In genomic region chr6:85224442-85224891, GRCm38 (mm10) we compare ENCODE assay signal across 13 mouse cellular contexts. TPM values are rescaled to one million over a fixed set of nuclear protein-coding genes. Genes with fewer than 3 reads are reported as not detected.
DNase-seq lines count a peak whose midpoint lies in the region; ATAC-seq and TF ChIP-seq lines count a peak whose summit lies in the region.
"Had no signal": no experiment of that assay in that cellular context is flagged by ENCODE, and none has a peak within 500 bp of the region (broad histone marks: within the 10 kb centered on the region; RNA-seq: fewer than 3 reads in every experiment).

No protein-coding gene starts in this region.

- peak; percentile 61; the same call in 1 of the 2 replicates for TF ChIP-seq EP300 in ES-Bruce4 (IDR thresholded peaks at IDR 0.05; ENCODE audit: insufficient read depth, low read depth, low read length)

- WGBS in intestine, embryonic 16.5 days, result 65% methylated on average over 15 of the region's 15 CpGs

- no peaks in the 10 kb centered on the region for H3K9me3 ChIP-seq in ES-Bruce4 (replicated peaks; ENCODE audit: control insufficient read depth, insufficient read depth, low read length, poor library complexity, severe bottlenecking)
- H3K9me3 ChIP-seq in intestine, embryonic 16.5 days (ENCODE audit: control insufficient read depth, low read length), result no peaks in the 10 kb centered on the region
- H3K9me3 ChIP-seq: limb, embryonic 12.5 days had no signal

- no peak overlapping the region for H3K4me2 ChIP-seq in intestine, embryonic 16.5 days (ENCODE audit: low read depth, low read length)
- H3K4me2 ChIP-seq: limb, embryonic 12.5 days had no signal

- no peak overlapping the region for H3K4me3 ChIP-seq in ES-Bruce4 (ENCODE audit: low read depth, low read length)
- H3K4me3 ChIP-seq in intestine, embryonic 16.5 days (ENCODE audit: low read length), result no peak overlapping the region
- H3K4me3 ChIP-seq: heart, adult 2 months; limb, embryonic 12.5 days had no signal

- no peak for TF ChIP-seq CTCF in ES-Bruce4 (IDR thresholded peaks at IDR 0.05; ENCODE audit: low read depth, low read length)

- H3K4me1 ChIP-seq in ES-Bruce4 (ENCODE audit: control insufficient read depth, insufficient read depth, low read length), result peaks cover 4% of the 10 kb centered on the region
- H3K4me1 ChIP-seq in intestine, embryonic 16.5 days (ENCODE audit: control insufficient read depth, insufficient read depth, low read length), result no peaks in the 10 kb centered on the region

- peak; percentile 76 for DNase-seq in adrenal gland, postnatal 14 days
- no peak for DNase-seq in adrenal gland, adult 8-10 months
- DNase-seq in cerebellum, adult 8-10 months, result peak; percentile 50
- DNase-seq in kidney, adult 8-10 months, result peak; percentile 68 to 69
- no peak for DNase-seq in heart, postnatal 4 days
- no peak for DNase-seq in heart, postnatal 14 days

- no peak for ATAC-seq in intestine, embryonic 16.5 days
- ATAC-seq: lung, postnatal 0 days; Patski had no signal

- no peaks in the 10 kb centered on the region for H3K36me3 ChIP-seq in ES-Bruce4 (ENCODE audit: control insufficient read depth, insufficient read depth, low read length, poor library complexity, severe bottlenecking)
- H3K36me3 ChIP-seq in intestine, embryonic 16.5 days (ENCODE audit: control insufficient read depth, insufficient read depth, low read length), result no peaks in the 10 kb centered on the region
- H3K36me3 ChIP-seq: limb, embryonic 12.5 days had no signal

- no peak overlapping the region for H3K27ac ChIP-seq in ES-Bruce4 (ENCODE audit: insufficient read depth, low read length)
- H3K27ac ChIP-seq in intestine, embryonic 16.5 days (ENCODE audit: low read length), result no peak overlapping the region
- H3K27ac ChIP-seq: heart, adult 2 months; limb, embryonic 12.5 days had no signal

- H3K27me3 ChIP-seq in ES-Bruce4 (ENCODE audit: control insufficient read depth, insufficient read depth, low read length, poor library complexity, severe bottlenecking), result no peaks in the 10 kb centered on the region
- no peaks in the 10 kb centered on the region for H3K27me3 ChIP-seq in intestine, embryonic 16.5 days (replicated peaks; ENCODE audit: control insufficient read depth, insufficient read depth, low read length)
- H3K27me3 ChIP-seq: Patski had no signal

- TF ChIP-seq POLR2A in ES-Bruce4 (IDR thresholded peaks at IDR 0.05; ENCODE audit: insufficient read depth, low read length), result no peak

- intact Hi-C loops in heart, postnatal 14 days (cut with DNase I), result no loop called here

- H3K9ac ChIP-seq in ES-Bruce4 (ENCODE audit: low read depth, poor library complexity, severe bottlenecking), result no peak overlapping the region
- no peak overlapping the region for H3K9ac ChIP-seq in intestine, embryonic 16.5 days (ENCODE audit: low read depth, low read length)
- H3K9ac ChIP-seq: limb, embryonic 12.5 days had no signal

RNA-seq across cellular contexts. Expression of gene Emx1, which starts 37.2 kb away (rescaled TPM):
- not detected in 2 replicates for total RNA-seq in adrenal gland, postnatal 14 days (2021)
- not detected for total RNA-seq in adrenal gland, adult 8-10 months (2022)
- 0.56 and 1.8 TPM in 2 replicates for polyA plus RNA-seq in ES-Bruce4 (2011; ENCODE audit: insufficient read depth, insufficient read length, low read depth, missing spikeins)
- polyA plus RNA-seq in intestine, embryonic 16.5 days (2015; fragmentation: Nextera tagmentation; extraction: Ambion mirVana), result 0.10 TPM in 1 of 2 replicates, not detected in the other
- not detected for total RNA-seq in heart, postnatal 4 days (2021)
- not detected for total RNA-seq in heart, postnatal 14 days (2021)
- total RNA-seq: heart, adult 2 months had no signal
- polyA plus RNA-seq: heart, adult 2 months; large intestine, adult 2 months; lung, postnatal 0 days; Patski had no signal

Comparison
In these comparisons a context has a peak if more than half of its experiments do, and no peak if none do; other contexts are left out.
1. DNase-seq: peak in adrenal gland, postnatal 14 days (single experiment), cerebellum, adult 8-10 months (single experiment) and kidney, adult 8-10 months (2 of 2); none in adrenal gland, adult 8-10 months (single experiment), heart, postnatal 4 days (single experiment) and heart, postnatal 14 days (0 of 2).